Mouse (Mus musculus) adrenal gland, postnatal 36 days (tissue): ENCODE measurements at regions not wholly inside any gene's neighbourhood (a gene's known extent, or its start where the extent isn't known, plus 50 kb on each side); places are given as distances from the start of the nearest gene placed in this dataset.
A peak's percentile ranks its signal among the peaks of the same experiment; 100 is the strongest.

Experiments
- DNase-seq, 2 experiments: peaks; one replicate each; pipeline ENCODE4 v3.0.0; 2021; ENCODE audit warnings: mixed read lengths in 1 of 2

DNA sequence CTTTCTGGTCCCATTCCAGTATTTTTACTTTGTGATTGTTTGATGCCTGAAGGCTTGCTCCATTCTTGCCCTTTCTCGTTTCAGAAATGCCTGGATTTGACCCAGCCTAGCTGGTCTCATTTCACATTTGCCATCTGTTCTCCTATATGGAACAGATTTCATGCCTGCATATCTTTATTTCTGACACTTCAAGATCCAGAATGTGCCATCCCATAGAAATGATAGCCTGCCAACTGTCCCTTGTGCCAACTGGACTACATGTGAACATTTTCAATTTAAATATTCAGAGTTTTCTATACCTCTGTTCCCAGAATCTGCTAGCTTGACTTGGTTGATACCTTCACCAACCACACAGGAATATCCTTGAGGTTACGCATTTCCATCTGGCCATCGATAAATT is 669.0 kb downstream of the Fscb start:
- no peak for DNase-seq

DNA sequence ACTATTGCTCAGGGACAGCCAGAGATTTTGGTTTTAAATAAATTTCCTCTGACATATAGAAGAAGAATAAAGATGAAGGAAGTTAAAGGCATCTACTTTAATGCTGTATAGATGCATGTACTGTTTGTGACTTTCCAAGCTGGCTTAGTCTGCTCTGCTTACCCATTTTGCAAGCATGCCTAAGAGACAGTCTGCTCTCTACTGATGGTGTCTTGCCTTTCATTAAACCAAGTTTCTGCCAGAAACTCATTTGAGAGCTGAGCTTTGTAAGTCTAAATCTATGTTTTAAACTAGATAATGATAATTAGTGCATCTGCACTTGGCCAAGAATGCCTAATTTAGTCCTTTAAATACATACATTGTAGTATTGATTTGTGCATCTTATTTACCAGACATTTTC is 670.5 kb downstream of the Fscb start:
- DNase-seq = no peak

DNA sequence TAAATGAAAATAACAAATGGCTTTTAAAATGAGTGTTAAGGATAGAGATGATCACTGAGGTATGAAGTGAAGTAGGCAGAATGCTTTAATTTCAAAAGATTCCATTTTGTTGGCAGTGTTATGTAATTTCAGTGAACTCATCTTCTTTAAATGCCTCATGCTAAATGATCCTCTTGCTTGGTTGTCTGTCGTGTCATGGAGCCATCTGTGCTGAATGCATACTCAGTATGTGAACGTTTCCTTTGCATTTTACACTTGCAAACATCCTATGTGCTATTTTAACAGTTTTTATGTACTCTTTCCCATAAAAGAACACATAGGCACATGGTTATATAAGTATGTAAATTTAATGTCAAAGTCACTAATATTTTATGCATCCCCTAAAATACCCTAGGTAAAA is 682.8 kb downstream of the Fscb start:
- DNase-seq = no peak

DNA sequence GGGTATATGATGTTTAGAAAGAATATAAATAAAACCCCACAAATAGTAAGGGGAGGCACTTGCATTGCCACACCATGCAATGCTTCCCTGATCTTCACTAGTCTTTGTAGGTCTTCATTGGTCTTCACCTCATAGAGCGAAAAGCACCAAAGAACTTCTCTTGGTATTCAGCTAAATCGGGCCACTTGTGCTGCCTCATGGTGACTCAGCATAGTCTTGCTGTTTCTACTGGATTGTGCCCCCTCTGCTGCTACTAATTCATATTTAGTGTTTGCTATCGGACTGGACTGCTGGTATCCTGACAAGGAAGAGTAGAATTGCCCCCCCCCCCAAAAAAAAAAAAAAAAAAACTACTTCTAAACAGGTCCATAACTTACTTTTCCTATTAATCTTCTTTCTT is 696.6 kb downstream of the Fscb start:
- DNase-seq = no peak

DNA sequence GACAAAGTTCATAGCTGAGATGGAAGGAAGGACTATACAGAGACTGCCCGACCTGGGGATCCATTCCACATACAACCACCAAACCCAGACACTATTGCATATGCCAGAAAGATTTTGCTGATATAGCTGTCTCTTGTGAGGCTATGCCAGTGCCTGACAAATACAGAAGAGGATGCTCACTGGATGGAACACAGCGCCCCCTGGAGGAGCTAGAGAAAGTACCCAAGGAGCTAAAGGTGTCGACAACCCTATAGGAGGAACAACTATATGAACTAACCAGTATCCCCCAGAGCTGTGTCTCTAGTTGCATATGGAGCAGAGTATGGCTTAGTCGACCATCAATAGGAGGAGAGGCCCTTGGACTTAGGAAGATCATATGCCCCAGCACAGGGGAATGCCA is 713.4 kb downstream of the Fscb start:
- peak; percentile 0 to 6 for DNase-seq
